Mouse (Mus musculus) urinary bladder, adult 18-20 months (tissue): ENCODE measurements around the gene Fbxo40.

ENCODE experiments used
- DNase-seq, 2 experiments: peaks; one replicate each; pipeline ENCODE4 v3.0.0; 2022; ENCODE audit warnings: low spot score in 2 of 2, mixed read lengths in 2 of 2

Fbxo40 gene

GRCm38 (mm10) chr16:36989999-36990625, at the start of gene Fbxo40:
Gene Fbxo40, minus strand, starts transcription at chr16:36990467.
- no peak for DNase-seq

- DNase-seq = no peak
These were observed 44.5 kb upstream of the Fbxo40 start for GRCm38 (mm10) chr16:37034751-37035150.

GRCm38 (mm10) chr16:37031996-37032395, 41.7 kb upstream of the Fbxo40 start:
- no peak for DNase-seq

- no peak for DNase-seq
These were observed 37.3 kb upstream of the Fbxo40 start for GRCm38 (mm10) chr16:37027581-37027980.

- no peak for DNase-seq
These were observed 22.1 kb upstream of the Fbxo40 start for GRCm38 (mm10) chr16:37012336-37012735.

GRCm38 (mm10) chr16:37011922-37012289, 21.6 kb upstream of the Fbxo40 start:
- DNase-seq = no peak

- peak; percentile 79 to 90 for DNase-seq
These were observed 21.0 kb upstream of the Fbxo40 start, which contains the start of gene Polq for GRCm38 (mm10) chr16:37011061-37011921. Gene Polq, plus strand, starts transcription at chr16:37011786.

GRCm38 (mm10) chr16:37010370-37010769, 20.1 kb upstream of the Fbxo40 start:
- DNase-seq = peak in 1 of 2 experiments; percentile 5

- no peak for DNase-seq
These were observed 19.0 kb upstream of the Fbxo40 start for GRCm38 (mm10) chr16:37009262-37009661.

- DNase-seq = no peak
These were observed 9.2 kb upstream of the Fbxo40 start for GRCm38 (mm10) chr16:36999366-36999972.

- no peak for DNase-seq
These were observed 7.4 kb upstream of the Fbxo40 start for GRCm38 (mm10) chr16:36997650-36998049.

- DNase-seq = no peak
These were observed 774 bp downstream of the Fbxo40 start for GRCm38 (mm10) chr16:36989493-36989892.

GRCm38 (mm10) chr16:36988066-36988465, 2.2 kb downstream of the Fbxo40 start:
- DNase-seq = no peak

- no peak for DNase-seq
These were observed 2.9 kb downstream of the Fbxo40 start for GRCm38 (mm10) chr16:36987399-36987798.

- DNase-seq = no peak
These were observed 4.6 kb downstream of the Fbxo40 start for GRCm38 (mm10) chr16:36985636-36986042.

GRCm38 (mm10) chr16:36983796-36984195, 6.5 kb downstream of the Fbxo40 start:
- DNase-seq = no peak

GRCm38 (mm10) chr16:36979127-36979526, 11.1 kb downstream of the Fbxo40 start:
- no peak for DNase-seq

GRCm38 (mm10) chr16:36963415-36963814, 26.9 kb downstream of the Fbxo40 start:
- no peak for DNase-seq

GRCm38 (mm10) chr16:36955106-36955505, 35.2 kb downstream of the Fbxo40 start:
- DNase-seq = no peak

- no peak for DNase-seq
These were observed 39.2 kb downstream of the Fbxo40 start for GRCm38 (mm10) chr16:36951029-36951428.

- no peak for DNase-seq
These were observed 40.5 kb downstream of the Fbxo40 start for GRCm38 (mm10) chr16:36949614-36950336.

GRCm38 (mm10) chr16:36947646-36948197, 42.5 kb downstream of the Fbxo40 start:
- no peak for DNase-seq
